Mouse (Mus musculus): ENCODE measurements at regions not wholly inside any gene's neighbourhood (a gene's known extent, or its start where the extent isn't known, plus 50 kb on each side); places are given as distances from the start of the nearest gene placed in this dataset.

DNA sequence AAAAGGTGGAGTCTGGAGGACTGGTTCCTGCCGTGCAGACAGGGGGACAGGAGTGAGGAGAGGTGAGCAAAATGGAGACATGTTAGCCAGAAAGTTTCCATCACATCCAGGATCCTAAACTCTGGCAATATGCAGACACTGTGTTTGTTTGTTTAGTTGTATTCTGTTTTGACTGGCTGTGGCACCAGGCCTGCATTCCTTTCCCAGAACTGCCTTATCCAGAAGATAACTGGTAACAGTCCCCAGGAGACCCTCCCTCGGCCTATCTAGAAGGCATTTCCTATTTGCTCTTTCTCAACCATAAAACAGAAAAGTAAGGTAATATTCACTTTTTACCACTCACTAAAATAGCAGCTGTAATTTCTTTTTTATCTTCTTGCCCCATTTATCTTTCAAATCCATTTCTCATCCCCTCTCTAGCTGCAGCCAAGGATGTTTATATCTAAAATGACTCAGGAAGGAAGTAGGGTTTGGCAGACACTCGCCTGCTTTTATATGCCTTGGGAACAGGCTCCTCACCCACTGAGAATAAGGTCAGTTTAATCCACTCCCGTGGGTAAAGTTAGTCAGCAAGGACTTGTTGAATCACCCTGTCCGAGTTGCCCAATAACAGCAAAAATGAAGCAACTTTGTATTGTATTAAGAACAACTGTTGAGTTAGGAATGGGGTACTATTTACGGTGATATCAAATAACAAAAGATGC is 283.0 kb upstream of the Tank start:
- TF ChIP-seq GATA2 (IDR thresholded peaks at IDR 0.05; ENCODE audit: borderline replicate concordance, low read depth, low read length) (no peak), GATA1 (IDR thresholded peaks at IDR 0.05; ENCODE audit: borderline replicate concordance, low read length) (no peak)
